Mouse (Mus musculus) lung, postnatal 4 days (tissue): ENCODE measurements at regions not wholly inside any gene's neighbourhood (a gene's known extent, or its start where the extent isn't known, plus 50 kb on each side); places are given as distances from the start of the nearest gene placed in this dataset.

Experiments used
- DNase-seq, 2 experiments: peaks; one replicate each; pipeline ENCODE4 v3.0.0; 2021

DNA sequence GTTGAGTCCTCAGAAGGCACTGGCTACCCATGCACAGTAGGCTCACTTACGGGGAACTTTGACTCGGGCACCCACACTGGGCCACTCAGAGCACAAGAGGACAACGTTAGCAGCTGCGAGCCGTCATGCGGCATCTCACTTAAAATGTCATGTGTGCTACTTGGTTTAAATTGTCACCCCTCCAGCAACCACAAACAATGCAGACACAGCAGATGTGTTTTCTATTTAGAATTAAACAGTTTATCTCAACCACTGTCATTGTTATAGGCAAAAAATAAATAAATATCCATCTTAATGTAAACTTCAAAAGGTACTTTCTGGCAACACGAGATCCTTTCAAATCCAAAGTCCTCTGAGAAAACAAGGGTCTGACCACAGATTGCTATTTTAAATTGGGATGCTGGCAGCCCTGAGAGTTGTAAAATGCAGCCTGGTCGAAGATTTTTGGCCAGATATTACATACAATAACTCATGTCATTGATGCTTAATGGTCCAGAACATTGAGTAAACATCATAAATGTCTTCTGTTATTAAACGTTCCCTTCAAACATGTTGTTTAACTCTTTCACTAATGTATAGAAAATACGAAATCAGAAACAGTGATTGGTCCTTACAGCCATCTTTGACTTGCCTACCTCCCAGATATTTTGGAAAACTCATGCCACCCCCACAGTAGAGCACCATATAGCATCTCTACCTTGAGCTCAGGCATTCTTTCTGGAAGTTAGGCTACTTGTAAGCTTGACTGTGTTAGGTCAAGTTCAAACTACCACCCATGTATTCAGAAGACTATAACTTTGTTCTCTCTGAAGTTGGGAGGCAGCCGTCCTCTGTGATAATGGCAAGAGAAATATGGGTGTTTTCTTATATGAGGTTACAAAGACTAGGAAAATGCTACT lies 232.8 kb upstream of the Tcf21 start:
- peak; percentile 66 to 89 for DNase-seq

DNA sequence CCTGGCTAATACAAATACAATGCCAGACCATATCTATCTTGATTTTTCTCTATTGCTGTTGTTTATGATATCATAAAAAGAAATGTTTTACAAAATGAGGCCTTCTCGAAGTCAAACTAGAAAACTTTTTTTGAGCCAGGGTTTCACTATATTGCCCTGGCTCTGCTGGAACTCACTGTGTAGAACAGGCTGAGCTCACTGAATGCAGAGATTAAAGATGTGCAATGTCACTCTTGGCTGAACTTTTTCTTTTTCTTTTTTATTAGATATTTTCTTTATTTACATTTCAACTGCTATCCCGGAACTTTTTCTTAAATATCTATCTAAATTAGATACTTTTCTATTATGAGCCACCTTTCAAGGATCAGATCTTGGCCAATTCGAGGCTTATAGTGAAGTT lies 224.5 kb upstream of the Tcf21 start:
- no peak for DNase-seq

DNA sequence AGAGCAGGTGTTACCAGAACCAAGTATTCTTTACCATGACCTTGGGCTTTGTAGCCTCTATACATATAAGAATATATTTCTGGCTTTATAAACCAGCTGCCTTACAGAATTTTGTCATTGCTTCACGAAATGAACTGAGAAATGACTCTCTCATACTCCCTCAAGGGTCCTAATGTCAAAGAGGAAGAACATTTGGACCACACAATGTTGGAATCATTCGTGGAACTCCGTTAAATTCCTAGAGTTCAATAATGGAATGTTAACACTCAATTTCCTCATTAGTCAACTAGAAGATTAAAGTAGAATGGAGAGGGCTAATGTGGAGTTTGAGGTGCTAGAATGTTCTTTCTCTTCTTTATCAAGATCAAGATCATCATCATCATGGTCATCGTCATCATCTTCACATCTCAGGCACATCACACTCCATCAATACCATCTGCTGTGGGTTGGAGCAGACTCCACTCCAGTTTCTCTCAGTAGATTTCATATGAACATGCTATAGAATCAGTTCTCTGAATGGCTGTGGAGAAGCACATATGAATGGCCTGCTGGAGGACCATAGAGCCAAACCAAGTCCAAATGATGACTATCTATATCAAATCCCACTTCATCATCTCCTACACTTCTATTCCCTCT lies 211.6 kb upstream of the Tcf21 start:
- peak; percentile 16 to 40 for DNase-seq

DNA sequence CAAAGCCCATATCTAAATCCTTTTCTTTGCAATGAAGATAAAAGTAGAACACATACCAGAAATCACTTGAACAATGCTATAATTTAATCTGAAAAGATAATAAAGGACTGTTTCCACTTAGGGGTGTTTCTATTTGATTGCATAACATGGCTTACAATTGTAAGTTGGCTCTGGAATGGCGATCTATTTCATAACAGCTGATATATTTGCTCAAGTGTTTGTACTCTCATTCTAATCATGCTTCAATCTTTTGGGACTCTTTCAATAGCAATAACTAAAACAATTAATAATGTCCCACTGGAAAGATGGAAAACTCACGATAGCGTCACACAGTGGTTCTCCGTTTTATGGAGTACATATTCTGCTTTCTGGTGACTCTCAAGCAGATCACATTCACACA lies 208.0 kb upstream of the Tcf21 start:
- DNase-seq, result no peak

DNA sequence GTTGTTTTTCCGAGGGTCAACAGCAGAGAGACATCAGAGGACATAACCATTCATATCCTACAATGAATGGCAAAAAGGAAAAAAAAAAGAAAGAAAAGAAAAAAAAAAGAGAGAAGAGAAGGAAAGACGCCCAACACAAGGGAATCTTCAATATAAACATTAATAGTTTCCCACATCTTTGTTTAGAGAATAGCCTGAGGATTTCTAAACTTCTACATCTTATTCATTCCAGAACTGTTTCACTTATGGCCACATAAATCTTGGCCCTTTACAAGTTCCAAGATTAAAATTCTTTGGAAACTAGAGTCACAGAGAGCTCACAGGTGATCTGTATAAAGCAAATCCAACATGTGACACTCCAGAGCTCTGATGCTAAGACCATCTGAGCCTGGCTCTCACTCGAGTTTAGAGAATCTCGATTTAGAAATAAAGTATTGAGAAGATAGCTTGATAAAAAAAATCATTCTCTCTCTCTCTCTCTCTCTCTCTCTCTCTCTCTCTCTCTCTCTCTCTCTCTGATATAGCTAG lies 197.2 kb upstream of the Tcf21 start:
- no peak for DNase-seq

DNA sequence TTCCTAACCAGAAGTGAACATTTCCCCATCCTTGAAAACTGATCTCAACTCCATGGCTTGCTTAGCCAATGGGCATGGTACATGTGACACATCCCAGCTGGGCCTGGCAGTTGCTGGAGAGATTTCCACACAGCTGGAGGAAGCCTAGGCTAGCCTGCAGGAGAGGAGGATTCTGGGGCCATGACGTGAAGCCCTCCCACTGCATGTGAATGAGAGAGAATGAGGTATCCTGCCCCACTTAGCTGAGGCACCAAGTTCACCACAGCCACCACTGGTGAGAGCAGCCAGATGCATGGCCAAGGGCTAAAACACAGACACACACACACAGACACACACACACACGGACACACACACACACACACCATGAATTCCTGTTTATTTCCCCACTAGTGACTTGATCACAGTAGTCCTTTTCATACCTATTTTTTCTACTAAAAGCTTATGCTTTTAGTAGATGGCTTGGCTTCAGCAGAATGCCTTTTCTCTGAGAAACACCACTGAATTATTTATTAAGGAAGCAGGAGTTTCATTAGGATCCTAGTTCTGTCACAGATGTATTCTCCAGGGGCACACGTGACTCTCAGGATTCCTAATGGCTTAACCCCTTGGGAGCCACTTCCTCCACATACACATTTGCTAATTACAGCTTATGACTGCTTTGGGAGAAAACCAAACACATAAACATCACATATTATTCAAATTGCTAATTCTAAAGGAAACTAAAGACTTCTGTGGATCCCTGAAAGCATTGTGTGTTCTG lies 196.1 kb upstream of the Tcf21 start:
- DNase-seq, result peak in 1 of 2 experiments; percentile 52

GRCm38 (mm10) chr10:23010715-23011114 lies 190.7 kb upstream of the Tcf21 start:
- peak in 1 of 2 experiments; percentile 10 for DNase-seq

DNA sequence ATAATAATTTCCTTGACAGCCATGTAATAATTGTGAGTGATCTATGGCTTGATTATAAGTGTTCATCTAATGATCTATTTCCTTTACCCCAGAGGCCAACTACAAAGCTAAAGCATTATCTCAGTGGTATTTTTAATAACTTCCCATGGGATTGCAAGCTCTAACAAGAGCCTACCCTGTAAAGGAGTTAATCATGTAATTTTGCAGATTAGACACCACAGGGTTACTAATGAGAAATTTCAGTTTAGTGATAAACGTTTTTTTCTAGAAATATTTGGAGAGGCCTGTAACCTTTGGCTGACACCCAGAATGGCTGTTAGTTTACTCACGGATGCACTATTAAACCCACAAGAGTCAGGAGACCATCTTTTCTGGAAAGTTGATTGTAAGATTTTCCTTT lies 190.2 kb upstream of the Tcf21 start:
- DNase-seq, result no peak

GRCm38 (mm10) chr10:23004768-23005167 lies 184.8 kb upstream of the Tcf21 start:
- DNase-seq, result no peak

GRCm38 (mm10) chr10:23003686-23004085 lies 183.7 kb upstream of the Tcf21 start:
- DNase-seq, result no peak

- DNase-seq, result no peak
Observed at GRCm38 (mm10) chr10:22998561-22998960, 178.6 kb upstream of the Tcf21 start.

DNA sequence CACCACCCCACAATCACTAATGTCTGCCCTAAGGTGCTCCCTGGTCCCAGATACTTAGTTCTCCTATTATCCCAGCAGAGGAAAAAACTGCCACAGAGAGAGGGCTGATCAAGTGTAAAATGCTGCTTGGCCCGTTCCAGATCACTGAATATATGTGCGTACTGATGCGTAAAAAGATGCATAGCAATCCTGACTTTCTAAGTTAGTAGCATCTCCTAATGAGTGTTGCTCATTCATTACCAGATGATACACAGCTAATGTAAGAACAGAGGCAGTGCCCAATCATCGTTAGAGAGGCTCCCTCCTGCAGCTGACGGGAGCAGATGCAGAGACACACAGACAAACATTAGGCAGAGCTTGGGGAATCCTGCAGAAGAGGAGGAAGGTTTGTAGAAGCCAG lies 177.6 kb upstream of the Tcf21 start:
- DNase-seq, result no peak

DNA sequence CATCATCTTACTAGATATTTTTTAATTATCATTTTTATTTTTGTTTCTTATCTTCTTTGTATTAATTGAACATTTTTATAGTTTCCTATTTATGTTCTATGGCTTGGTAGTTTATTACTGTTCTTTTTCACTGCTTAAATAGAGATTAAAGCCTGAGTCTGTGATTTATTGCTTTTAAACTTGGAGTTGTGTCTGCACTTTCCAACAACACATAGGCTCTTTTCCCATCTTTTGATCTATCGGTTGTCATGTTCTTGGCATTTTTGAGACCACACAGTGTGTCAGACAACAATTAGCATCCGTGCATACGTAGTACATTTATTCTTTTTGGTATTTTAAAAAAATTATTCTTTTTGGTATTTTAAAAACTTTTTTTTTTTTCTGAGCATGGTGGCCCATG lies 173.2 kb upstream of the Tcf21 start:
- DNase-seq, result no peak

GRCm38 (mm10) chr10:22981798-22982197 lies 161.8 kb upstream of the Tcf21 start:
- DNase-seq, result peak; percentile 24 to 76

- DNase-seq, result no peak
Observed at GRCm38 (mm10) chr10:22978442-22978841, 158.5 kb upstream of the Tcf21 start.

GRCm38 (mm10) chr10:22956956-22957355 lies 137.0 kb upstream of the Tcf21 start:
- DNase-seq, result no peak

GRCm38 (mm10) chr10:22953283-22953682 lies 133.3 kb upstream of the Tcf21 start:
- no peak for DNase-seq

DNA sequence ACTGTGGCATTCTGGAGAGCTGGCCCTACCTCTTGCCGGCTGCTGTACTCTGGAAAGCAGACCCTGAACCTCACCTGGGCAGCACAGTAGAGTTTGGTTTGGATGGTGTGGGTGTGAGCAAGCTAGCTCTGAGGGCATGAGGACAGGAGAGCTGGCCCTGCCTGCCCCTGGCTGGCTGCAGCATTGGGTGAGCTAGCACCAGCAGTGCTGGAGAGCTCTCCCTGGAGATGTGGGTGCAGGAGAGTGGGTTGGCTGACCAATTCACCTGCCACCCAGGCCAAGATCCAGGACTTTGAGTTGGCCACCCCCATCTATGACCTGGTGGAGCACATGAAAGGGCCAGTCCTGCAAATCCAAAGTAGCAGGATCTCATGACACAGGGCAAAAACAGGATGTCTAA lies 124.3 kb upstream of the Tcf21 start:
- no peak for DNase-seq

DNA sequence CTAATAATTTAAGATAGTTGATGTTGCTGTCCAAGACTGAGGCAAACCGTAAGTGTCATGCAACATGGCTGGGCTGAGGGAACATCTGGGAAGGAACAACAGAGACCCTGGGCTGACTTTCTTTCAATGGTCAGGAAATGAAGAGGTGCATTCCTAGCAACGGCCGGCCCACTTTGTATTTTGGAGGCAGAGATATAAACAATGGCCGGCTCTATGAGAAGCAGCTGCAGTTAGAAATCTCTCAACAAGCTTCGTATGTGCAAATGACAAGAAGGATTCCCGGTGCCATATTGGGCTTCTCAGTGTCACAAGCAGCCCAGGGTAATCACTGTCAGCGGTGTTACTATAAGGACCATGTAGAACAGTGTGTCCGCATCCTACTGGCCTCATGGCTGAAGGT lies 108.0 kb upstream of the Tcf21 start:
- peak; percentile 25 to 75 for DNase-seq

GRCm38 (mm10) chr10:22926099-22926498 lies 106.1 kb upstream of the Tcf21 start:
- DNase-seq, result no peak

GRCm38 (mm10) chr10:22921035-22921965 lies 101.3 kb upstream of the Tcf21 start:
- DNase-seq, result no peak

- DNase-seq, result peak in 1 of 2 experiments; percentile 31
Observed at GRCm38 (mm10) chr10:22919869-22920268, 99.9 kb upstream of the Tcf21 start.
